Mouse (Mus musculus) G1E (cell line): ENCODE results near the gene Erbin. TPM values are rescaled to one million over a fixed set of nuclear protein-coding genes. Genes with fewer than 3 reads are reported as not detected.

Experiments used
- ATAC-seq: 2 replicates; pipeline ENCODE4 v1.8.0; 2016; ENCODE audit warnings: mild to moderate bottlenecking; ENCODE audit not compliant: insufficient number of reproducible peaks, poor library complexity, low FRiP score, severe bottlenecking; ENCODE audit errors: extremely low read depth
- DNase-seq: peaks from one replicate; pipeline ENCODE4 v3.0.0; 2012; ENCODE audit warnings: low spot score
- H3K27me3 ChIP-seq: 2 replicates; pipeline ENCODE4 v1.6.1; 2012; ENCODE audit warnings: mild to moderate bottlenecking, low read length, inconsistent platforms; ENCODE audit not compliant: insufficient read depth
- H3K36me3 ChIP-seq: replicated peaks from 2 replicates; pipeline ENCODE3; 2012; ENCODE audit warnings: mild to moderate bottlenecking, inconsistent platforms
- H3K4me1 ChIP-seq: 2 replicates; pipeline ENCODE4 v1.6.1; 2012; ENCODE audit warnings: low read depth, low read length, inconsistent platforms, mixed read lengths; ENCODE audit not compliant: insufficient read depth
- H3K4me3 ChIP-seq: 2 replicates; pipeline ENCODE4 v1.5.1; 2012; ENCODE audit warnings: low read depth, mild to moderate bottlenecking, inconsistent platforms, low read length, moderate library complexity, mixed read lengths
- H3K9me3 ChIP-seq: replicated peaks from 2 replicates; pipeline ENCODE4 v1.6.1; 2012; ENCODE audit warnings: inconsistent platforms
- CTCF ChIP-seq: IDR thresholded peaks from 2 replicates; pipeline ENCODE4 v1.5.1; 2012; ENCODE audit warnings: low read depth, low read length, inconsistent platforms, mixed read lengths
- GATA1 ChIP-seq: IDR thresholded peaks from 2 replicates; pipeline ENCODE4 v1.6.1; 2012; ENCODE audit warnings: borderline replicate concordance, low read length, inconsistent platforms, mixed read lengths
- GATA2 ChIP-seq: IDR thresholded peaks from 2 replicates; pipeline ENCODE4 v1.6.1; 2012; ENCODE audit warnings: low read depth, low read length, inconsistent platforms, borderline replicate concordance
- POLR2AphosphoS5 ChIP-seq: IDR thresholded peaks from 2 replicates; pipeline ENCODE4 v1.6.1; 2012; ENCODE audit warnings: low read depth, low read length, inconsistent platforms; ENCODE audit not compliant: insufficient replicate concordance
- TAL1 ChIP-seq: conservative IDR thresholded peaks from 2 replicates; pipeline ENCODE4 v1.6.1; 2012; ENCODE audit warnings: low read depth, low read length, inconsistent platforms, mixed read lengths
- polyA plus RNA-seq: library from polyadenylated mRNA; stranded (reverse); fragments of >175 nt; gene quantifications from 2 replicates; pipeline ENCODE4 v1.2.3, GENCODE M21; 2012
- total RNA-seq, 2 experiments: library from RNA; stranded (forward) in 1 of 2; stranded (reverse) in 1 of 2; fragments of 200-1000 nt in 1 of 2; fragments of >200 nt in 1 of 2; fragmentation: Nextera tagmentation in 1 of 2; gene quantifications; 2 replicates each; pipeline ENCODE4 v1.2.3; 2014 to 2017

Gene Erbin
- total and polyA plus RNA-seq, 3 experiments = 7.9 to 142 (median 135) TPM

DNA sequence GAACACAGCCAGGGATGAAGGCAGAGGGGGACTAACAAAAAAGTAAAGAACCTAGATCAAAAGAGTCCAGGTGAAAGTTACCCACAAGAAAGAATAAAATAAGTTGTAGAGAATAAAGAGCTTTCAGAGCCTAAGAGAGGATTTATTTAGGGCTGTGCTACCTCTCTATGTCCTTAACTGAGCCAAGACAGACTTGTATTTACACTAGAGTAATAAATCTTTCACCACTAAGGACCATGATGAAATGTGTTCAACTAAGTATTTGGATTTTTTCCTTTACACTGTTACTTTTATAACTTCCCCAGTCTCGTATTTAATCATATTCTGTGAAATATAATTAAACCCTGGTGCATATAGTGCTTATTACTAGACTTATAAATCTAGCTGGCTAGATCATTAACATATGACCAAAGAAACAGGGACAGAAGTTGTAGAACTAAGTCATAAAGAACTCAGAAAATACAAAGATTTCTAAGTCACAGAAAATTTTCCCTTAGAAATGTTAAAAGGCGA is 90.6 kb downstream of the Erbin start:
- Histone ChIP-seq H3K4me3 (no peak overlapping the region), H3K4me1 (peaks cover 3% of the 10 kb centered on the region; the same call in 1 of the 2 replicates), H3K36me3 (peaks cover 51% of the 10 kb centered on the region), H3K27me3 (no peaks in the 10 kb centered on the region), H3K9me3 (no peaks in the 10 kb centered on the region)
- no peak for ATAC-seq
- TF ChIP-seq POLR2AphosphoS5 (no peak), CTCF (no peak), GATA2 (no peak), TAL1 (no peak), GATA1 (no peak)
- DNase-seq = no peak

DNA sequence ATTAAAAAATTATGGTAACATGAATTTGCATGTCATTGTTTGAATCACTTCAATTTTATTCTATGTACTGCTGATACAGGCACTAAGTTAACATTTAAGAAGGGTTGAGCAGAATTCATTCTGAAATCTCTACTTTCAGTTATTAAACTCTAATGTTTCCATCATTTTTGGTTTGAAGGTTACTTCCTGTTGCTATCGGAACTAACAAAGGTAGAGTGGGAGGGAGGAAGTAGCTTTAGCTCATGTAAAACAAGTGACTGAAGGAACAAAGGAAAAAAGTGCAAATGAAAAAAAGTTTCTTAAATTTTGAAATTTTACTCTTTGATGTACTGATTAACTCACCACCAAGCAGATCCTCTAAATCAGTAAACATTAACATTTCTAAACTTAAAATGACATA is 98.0 kb downstream of the Erbin start:
- Histone ChIP-seq H3K27me3 (no peaks in the 10 kb centered on the region), H3K4me1 (peaks cover 3% of the 10 kb centered on the region; the same call in 1 of the 2 replicates), H3K4me3 (no peak overlapping the region), H3K9me3 (no peaks in the 10 kb centered on the region), H3K36me3 (peaks cover 47% of the 10 kb centered on the region)
- TF ChIP-seq GATA1 = no peak
- no peak for TF ChIP-seq TAL1
- DNase-seq (no peak), ATAC-seq (no peak)

DNA sequence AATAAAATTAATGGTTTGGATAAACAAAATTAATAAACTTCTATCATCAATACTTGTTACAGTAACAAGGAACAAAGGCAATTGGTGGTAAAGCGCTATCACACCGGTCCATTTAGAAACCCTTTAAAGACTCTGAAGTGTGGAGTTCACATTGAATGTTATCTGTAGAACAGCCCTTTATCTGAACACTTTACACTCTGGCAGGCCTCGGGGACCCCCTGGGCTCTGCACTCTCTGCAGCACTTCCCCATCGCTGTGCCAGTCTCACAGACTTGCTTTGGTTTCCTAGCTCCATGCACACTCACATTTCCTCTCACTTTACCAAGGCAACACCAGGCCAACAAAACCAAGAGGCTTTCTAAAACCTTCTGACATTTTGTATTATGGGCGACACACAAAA is 100.9 kb downstream of the Erbin start:
- Histone ChIP-seq H3K9me3 (no peaks in the 10 kb centered on the region), H3K4me1 (no peaks in the 10 kb centered on the region), H3K36me3 (peaks cover 57% of the 10 kb centered on the region), H3K27me3 (no peaks in the 10 kb centered on the region), H3K4me3 (no peak overlapping the region)
- no peak for ATAC-seq
- DNase-seq = no peak
- no peak for TF ChIP-seq GATA2
- no peak for TF ChIP-seq GATA1
- TF ChIP-seq POLR2AphosphoS5 = no peak
- no peak for TF ChIP-seq CTCF
- TF ChIP-seq TAL1 = no peak

DNA sequence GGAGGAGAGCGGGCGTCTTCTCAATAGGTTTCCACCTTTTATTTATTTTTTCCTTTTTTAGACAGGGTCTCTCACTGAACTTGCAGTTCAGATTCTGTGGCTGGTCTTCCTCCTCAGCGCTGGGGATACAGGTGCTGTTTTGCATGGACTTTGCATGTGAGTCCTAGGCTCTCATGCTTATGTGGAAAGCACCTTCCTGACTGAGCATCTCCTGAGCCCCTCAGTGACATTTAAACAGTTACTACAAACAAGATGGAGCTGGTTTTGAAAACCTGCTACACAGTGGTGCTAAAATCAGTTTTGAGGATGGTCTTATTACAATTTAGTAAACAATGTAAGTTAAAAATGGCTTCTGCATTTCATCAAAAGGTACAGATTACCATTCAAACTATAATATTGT is 102.4 kb downstream of the Erbin start:
- Histone ChIP-seq H3K36me3 (peaks cover 56% of the 10 kb centered on the region), H3K4me3 (no peak overlapping the region), H3K9me3 (no peaks in the 10 kb centered on the region), H3K27me3 (no peaks in the 10 kb centered on the region), H3K4me1 (no peaks in the 10 kb centered on the region)
- DNase-seq (no peak), ATAC-seq (no peak)
- no peak for TF ChIP-seq POLR2AphosphoS5
- no peak for TF ChIP-seq GATA1
- no peak for TF ChIP-seq TAL1
- no peak for TF ChIP-seq GATA2
- no peak for TF ChIP-seq CTCF

DNA sequence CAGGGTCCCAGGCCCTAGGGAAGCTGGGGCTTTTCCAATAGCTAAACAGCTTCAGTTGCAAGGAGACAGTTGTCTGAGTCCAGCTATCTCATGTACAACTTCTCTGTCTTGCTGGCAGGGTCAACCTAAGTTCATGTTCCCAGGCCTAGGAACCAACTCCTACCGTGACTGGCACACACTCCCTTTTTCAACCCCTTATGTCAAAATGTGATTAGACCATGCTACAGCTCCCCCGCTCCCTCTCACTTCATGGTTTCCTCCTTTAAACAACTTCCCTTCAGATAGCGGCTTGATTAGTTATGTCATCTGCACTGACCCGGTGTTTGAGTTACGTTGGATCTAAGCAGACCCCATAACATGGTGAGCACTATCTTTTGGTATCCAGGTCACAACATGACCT is 112.8 kb downstream of the Erbin start:
- Histone ChIP-seq H3K4me3 (no peak overlapping the region), H3K36me3 (peaks cover 1% of the 10 kb centered on the region), H3K9me3 (0 out of 2 replicates have a peak, but pooled peaks cover 1% of the 10 kb centered on the region), H3K4me1 (0 out of 2 replicates have a peak, but pooled peaks cover 3% of the 10 kb centered on the region), H3K27me3 (peaks cover 4% of the 10 kb centered on the region)
- TF ChIP-seq POLR2AphosphoS5 (no peak), CTCF (no peak), TAL1 (no peak)
- ATAC-seq = no peak
- no peak for DNase-seq

DNA sequence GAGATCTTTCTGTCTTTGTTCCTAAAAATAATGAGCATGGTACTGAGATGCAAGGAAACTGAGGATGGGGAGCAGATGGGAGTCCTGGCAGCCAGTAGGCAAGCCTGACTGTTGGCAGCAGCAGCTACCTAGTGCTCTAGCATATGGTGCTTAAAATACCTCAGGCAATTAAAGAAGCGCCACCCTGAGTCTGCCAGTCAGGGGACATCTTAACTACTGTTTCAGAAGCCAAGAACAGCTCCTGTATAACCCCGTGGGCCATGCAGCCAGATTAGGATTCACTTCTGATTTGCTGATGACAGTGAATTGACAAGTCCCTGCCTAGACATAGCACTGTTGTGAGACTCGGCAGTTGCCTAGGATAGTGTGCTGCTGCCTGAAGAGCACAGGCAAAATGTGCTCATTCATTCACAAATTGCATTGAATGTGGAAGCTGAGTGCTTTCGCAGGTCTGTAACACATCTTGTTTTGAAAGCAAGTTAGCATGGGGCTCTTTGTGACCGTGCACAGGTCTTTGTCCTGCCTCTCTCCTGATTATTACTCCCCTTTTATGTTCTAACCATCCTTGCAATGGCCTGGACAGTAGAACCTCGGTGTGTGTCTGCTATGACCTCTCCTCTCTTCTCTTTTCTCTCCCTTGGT is 114.0 kb downstream of the Erbin start:
- H3K4me3 ChIP-seq = no peak overlapping the region
- ATAC-seq (no peak), DNase-seq (no peak)
- H3K27me3 ChIP-seq = peaks cover 7% of the 10 kb centered on the region
- H3K4me1 ChIP-seq = 0 out of 2 replicates have a peak, but pooled peaks cover 3% of the 10 kb centered on the region
- H3K36me3 ChIP-seq = no peaks in the 10 kb centered on the region
- TF ChIP-seq GATA1 (no peak), POLR2AphosphoS5 (no peak), TAL1 (no peak), GATA2 (no peak), CTCF (no peak)
- H3K9me3 ChIP-seq = 0 out of 2 replicates have a peak, but pooled peaks cover 4% of the 10 kb centered on the region
